Mouse (Mus musculus) G1E (cell line): ENCODE measurements at regions not wholly inside any gene's neighbourhood (a gene's known extent, or its start where the extent isn't known, plus 50 kb on each side); places are given as distances from the start of the nearest gene placed in this dataset.

Experiments used
- ATAC-seq: 2 replicates; pipeline ENCODE4 v1.8.0; 2016; ENCODE audit warnings: mild to moderate bottlenecking; ENCODE audit not compliant: insufficient number of reproducible peaks, poor library complexity, low FRiP score, severe bottlenecking; ENCODE audit errors: extremely low read depth
- DNase-seq: peaks from one replicate; pipeline ENCODE4 v3.0.0; 2012; ENCODE audit warnings: low spot score
- H3K27me3 ChIP-seq: 2 replicates; pipeline ENCODE4 v1.6.1; 2012; ENCODE audit warnings: mild to moderate bottlenecking, low read length, inconsistent platforms; ENCODE audit not compliant: insufficient read depth
- H3K36me3 ChIP-seq: replicated peaks from 2 replicates; pipeline ENCODE3; 2012; ENCODE audit warnings: mild to moderate bottlenecking, inconsistent platforms
- H3K4me1 ChIP-seq: 2 replicates; pipeline ENCODE4 v1.6.1; 2012; ENCODE audit warnings: low read depth, low read length, inconsistent platforms, mixed read lengths; ENCODE audit not compliant: insufficient read depth
- H3K4me3 ChIP-seq: 2 replicates; pipeline ENCODE4 v1.5.1; 2012; ENCODE audit warnings: low read depth, mild to moderate bottlenecking, inconsistent platforms, low read length, moderate library complexity, mixed read lengths
- H3K9me3 ChIP-seq: replicated peaks from 2 replicates; pipeline ENCODE4 v1.6.1; 2012; ENCODE audit warnings: inconsistent platforms
- CTCF ChIP-seq: IDR thresholded peaks from 2 replicates; pipeline ENCODE4 v1.5.1; 2012; ENCODE audit warnings: low read depth, low read length, inconsistent platforms, mixed read lengths
- GATA1 ChIP-seq: IDR thresholded peaks from 2 replicates; pipeline ENCODE4 v1.6.1; 2012; ENCODE audit warnings: borderline replicate concordance, low read length, inconsistent platforms, mixed read lengths
- GATA2 ChIP-seq: IDR thresholded peaks from 2 replicates; pipeline ENCODE4 v1.6.1; 2012; ENCODE audit warnings: low read depth, low read length, inconsistent platforms, borderline replicate concordance
- POLR2AphosphoS5 ChIP-seq: IDR thresholded peaks from 2 replicates; pipeline ENCODE4 v1.6.1; 2012; ENCODE audit warnings: low read depth, low read length, inconsistent platforms; ENCODE audit not compliant: insufficient replicate concordance
- TAL1 ChIP-seq: conservative IDR thresholded peaks from 2 replicates; pipeline ENCODE4 v1.6.1; 2012; ENCODE audit warnings: low read depth, low read length, inconsistent platforms, mixed read lengths

DNA sequence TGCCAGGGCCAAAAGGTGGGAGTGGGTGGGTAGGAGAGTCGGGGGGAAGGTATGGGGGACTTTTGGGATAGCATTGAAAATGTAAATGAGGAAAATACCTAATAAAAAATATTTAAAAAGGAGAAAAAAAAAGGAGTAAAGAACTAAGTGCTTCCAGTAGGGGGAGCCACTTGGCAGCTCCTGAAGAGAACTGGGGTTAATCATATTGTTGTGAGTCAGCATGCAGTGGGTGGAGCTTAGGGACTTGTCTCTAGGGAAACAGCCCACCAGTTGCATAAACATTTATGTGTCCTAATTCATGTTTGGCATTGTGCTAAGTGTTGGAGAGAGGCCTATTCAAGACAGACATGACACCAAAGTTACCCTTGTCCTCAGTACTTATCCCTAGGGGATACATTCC, 466.0 kb upstream of the Gulo start:
- H3K36me3 ChIP-seq, result no peaks in the 10 kb centered on the region
- TF ChIP-seq GATA2 (no peak), TAL1 (no peak), GATA1 (no peak), CTCF (no peak), POLR2AphosphoS5 (no peak)
- H3K4me3 ChIP-seq, result no peak overlapping the region
- ATAC-seq, result no peak; the same call in 1 of the 2 replicates
- H3K4me1 ChIP-seq, result peaks cover 6% of the 10 kb centered on the region; the same call in 1 of the 2 replicates
- H3K9me3 ChIP-seq, result no peaks in the 10 kb centered on the region
- H3K27me3 ChIP-seq, result peaks cover 6% of the 10 kb centered on the region
- no peak for DNase-seq

GRCm38 (mm10) chr14:66473251-66473550, 464.2 kb upstream of the Gulo start:
- TF ChIP-seq TAL1 (no peak), CTCF (no peak), POLR2AphosphoS5 (no peak), GATA2 (no peak), GATA1 (no peak)
- ATAC-seq (no peak), DNase-seq (no peak)
- Histone ChIP-seq H3K4me3 (no peak overlapping the region), H3K4me1 (peaks cover 6% of the 10 kb centered on the region; the same call in 1 of the 2 replicates), H3K36me3 (no peaks in the 10 kb centered on the region), H3K27me3 (peaks cover 6% of the 10 kb centered on the region), H3K9me3 (no peaks in the 10 kb centered on the region)

GRCm38 (mm10) chr14:66472537-66473250, 463.7 kb upstream of the Gulo start:
- Histone ChIP-seq H3K36me3 (no peaks in the 10 kb centered on the region), H3K4me3 (no peak overlapping the region), H3K9me3 (no peaks in the 10 kb centered on the region), H3K4me1 (peaks cover 6% of the 10 kb centered on the region; the same call in 1 of the 2 replicates), H3K27me3 (peaks cover 6% of the 10 kb centered on the region)
- DNase-seq, result no peak
- ATAC-seq, result no peak
- TF ChIP-seq CTCF (no peak), TAL1 (no peak), POLR2AphosphoS5 (no peak), GATA1 (no peak), GATA2 (no peak)

- no peaks in the 10 kb centered on the region for H3K9me3 ChIP-seq
- H3K36me3 ChIP-seq, result no peaks in the 10 kb centered on the region
- no peak for TF ChIP-seq POLR2AphosphoS5
- TF ChIP-seq CTCF, result no peak
- TF ChIP-seq GATA2, result no peak
- no peak for TF ChIP-seq TAL1
- no peak for TF ChIP-seq GATA1
- peaks cover 5% of the 10 kb centered on the region; the same call in 1 of the 2 replicates for H3K4me1 ChIP-seq
- peaks cover 7% of the 10 kb centered on the region; the same call in 1 of the 2 replicates for H3K27me3 ChIP-seq
- ATAC-seq (no peak), DNase-seq (no peak)
- H3K4me3 ChIP-seq, result no peak overlapping the region
These were observed 453.1 kb upstream of the Gulo start for GRCm38 (mm10) chr14:66462081-66462480.

- ATAC-seq, result no peak
- Histone ChIP-seq H3K27me3 (peaks cover 7% of the 10 kb centered on the region; the same call in 1 of the 2 replicates), H3K4me1 (peaks cover 5% of the 10 kb centered on the region; the same call in 1 of the 2 replicates), H3K4me3 (no peak overlapping the region), H3K9me3 (no peaks in the 10 kb centered on the region), H3K36me3 (no peaks in the 10 kb centered on the region)
- no peak for TF ChIP-seq GATA2
- no peak for TF ChIP-seq POLR2AphosphoS5
- no peak for TF ChIP-seq CTCF
- TF ChIP-seq TAL1, result no peak
- no peak for TF ChIP-seq GATA1
- no peak for DNase-seq
These were observed 451.8 kb upstream of the Gulo start for GRCm38 (mm10) chr14:66460795-66461194.

GRCm38 (mm10) chr14:66458696-66459095, 449.7 kb upstream of the Gulo start:
- no peak for DNase-seq
- no peaks in the 10 kb centered on the region for H3K9me3 ChIP-seq
- peaks cover 5% of the 10 kb centered on the region; the same call in 1 of the 2 replicates for H3K4me1 ChIP-seq
- no peak for TF ChIP-seq POLR2AphosphoS5
- no peak for TF ChIP-seq CTCF
- no peak for TF ChIP-seq TAL1
- no peak for TF ChIP-seq GATA2
- TF ChIP-seq GATA1, result no peak
- H3K36me3 ChIP-seq, result no peaks in the 10 kb centered on the region
- no peak overlapping the region for H3K4me3 ChIP-seq
- H3K27me3 ChIP-seq, result peaks cover 7% of the 10 kb centered on the region; the same call in 1 of the 2 replicates
- no peak for ATAC-seq
